Mouse (Mus musculus): Measurements from ENCODE around the gene Cd63.
A peak's percentile ranks its signal among the peaks of the same experiment; 100 is the strongest.

The Cd63 gene

DNA sequence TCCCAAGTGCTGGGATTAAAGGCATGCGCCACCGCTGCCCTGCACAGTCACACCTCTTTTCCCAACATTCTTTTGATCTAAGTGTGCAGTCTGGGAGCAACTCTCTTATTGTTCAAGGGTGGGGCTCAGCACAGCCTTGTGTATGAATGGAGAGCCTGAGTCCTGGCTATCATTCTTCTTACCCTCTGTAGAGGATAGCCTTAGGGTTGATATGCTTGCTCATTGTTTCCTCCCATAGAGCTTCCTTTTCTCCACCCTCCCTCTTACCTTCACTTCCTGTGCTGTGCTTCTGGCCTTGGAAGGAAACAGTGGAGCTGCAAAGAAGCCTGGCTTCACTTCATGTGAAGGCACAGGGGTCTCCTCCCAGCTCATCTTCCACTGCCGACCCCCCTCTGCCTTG is at the start of gene Cd63:
TSS of gene Cd63 (plus strand) at position 292 of the 400 bp plus-strand sequence.
- no peak for DNase-seq

GRCm38 (mm10) chr10:128861176-128861575 is 39.6 kb upstream of the Cd63 start:
- no peak for DNase-seq

GRCm38 (mm10) chr10:128866042-128866441 is 34.7 kb upstream of the Cd63 start:
- no peak for DNase-seq

GRCm38 (mm10) chr10:128866518-128866917 is 34.3 kb upstream of the Cd63 start:
- DNase-seq: no peak

DNA sequence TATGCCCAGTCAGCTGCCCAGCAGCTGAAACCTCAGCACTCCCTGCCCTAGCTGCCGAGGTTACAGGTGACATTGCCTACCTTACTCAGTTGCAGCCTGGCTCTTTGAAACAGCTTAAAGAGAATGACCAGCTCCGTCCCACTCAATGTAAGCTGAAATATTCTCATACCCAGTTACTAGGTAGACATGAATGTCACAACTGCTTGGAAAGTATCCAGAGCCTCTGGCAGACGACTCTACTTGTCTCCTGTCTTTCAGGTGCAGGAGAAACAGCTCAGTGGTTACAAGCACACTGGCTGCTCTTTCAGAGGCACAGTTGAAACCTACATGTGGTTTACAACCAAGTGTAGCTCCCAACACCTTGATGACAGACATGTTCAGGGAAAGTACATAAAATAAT is 30.4 kb upstream of the Cd63 start:
- no peak for DNase-seq

DNA sequence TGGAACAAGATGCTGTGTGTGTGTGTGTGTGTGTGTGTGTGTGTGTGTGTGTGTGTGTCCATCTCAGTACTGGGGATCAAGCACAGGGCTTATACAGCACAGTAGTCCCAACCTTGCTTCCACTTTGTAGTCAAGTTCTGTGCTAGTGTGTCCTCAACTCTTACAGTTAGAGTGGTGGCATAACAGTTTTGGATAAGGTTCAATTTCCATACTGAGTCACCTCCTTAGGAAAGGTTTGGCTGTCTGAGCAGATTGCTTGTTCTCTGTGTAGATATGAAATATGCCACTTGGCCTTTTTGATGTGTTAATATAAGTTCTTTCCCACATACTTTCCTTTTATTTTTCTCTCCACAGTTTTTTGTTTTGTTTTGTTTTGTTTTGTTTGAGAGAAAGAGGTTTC is 22.5 kb upstream of the Cd63 start:
- no peak for DNase-seq

GRCm38 (mm10) chr10:128878811-128879210 is 22.0 kb upstream of the Cd63 start:
- DNase-seq: no peak

GRCm38 (mm10) chr10:128882067-128882466 is 18.7 kb upstream of the Cd63 start:
- DNase-seq: no peak

GRCm38 (mm10) chr10:128888941-128889827 is 11.6 kb upstream of the Cd63 start:
- DNase-seq: no peak

GRCm38 (mm10) chr10:128889846-128890245 is 10.9 kb upstream of the Cd63 start:
- DNase-seq: no peak

- no peak for DNase-seq
Observed at GRCm38 (mm10) chr10:128890383-128891295, 10.2 kb upstream of the Cd63 start.

DNA sequence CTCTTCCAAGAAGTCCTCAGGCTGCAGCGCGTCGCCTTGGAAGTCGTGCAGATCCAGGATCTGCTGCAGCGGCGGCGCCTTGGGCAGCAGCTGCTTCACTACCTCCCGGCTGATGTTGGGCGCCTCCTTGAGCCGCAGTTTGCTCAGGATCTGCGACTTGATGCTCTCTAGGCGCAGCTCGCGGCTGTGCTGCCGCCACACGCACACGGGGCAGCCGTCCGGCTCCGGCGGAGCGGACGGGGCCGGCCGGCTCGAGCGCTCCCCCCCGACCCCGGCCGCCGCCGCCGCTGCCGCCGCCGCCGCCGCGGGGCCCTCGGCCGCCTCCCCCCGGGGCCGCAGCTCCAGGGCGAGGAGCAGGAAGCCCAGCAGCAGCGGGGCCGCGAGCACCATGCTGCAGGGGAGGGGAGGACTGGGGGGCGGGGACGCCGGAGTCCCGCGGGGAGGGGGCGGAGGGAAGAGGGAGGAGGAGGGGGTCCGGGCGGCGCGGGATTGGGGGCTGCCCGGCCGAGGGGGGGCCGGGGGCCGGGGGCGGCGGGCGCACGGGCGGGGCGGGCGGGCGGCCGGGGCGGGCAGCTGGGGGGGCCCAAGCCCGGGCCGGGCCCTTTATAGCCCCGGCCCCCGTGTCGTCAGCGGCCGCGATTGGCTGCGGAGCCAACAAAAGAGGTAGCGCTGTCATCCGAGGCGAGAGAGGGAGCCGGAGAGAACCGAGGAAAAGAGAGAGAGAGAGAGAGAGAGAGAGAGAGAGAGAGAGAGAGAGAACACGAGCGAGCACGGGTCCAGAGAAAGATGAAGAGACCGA is 9.3 kb upstream of the Cd63 start, which contains the start of gene Gdf11:
TSS of gene Gdf11 (minus strand) at position 423 of the 799 bp plus-strand sequence.
- peak; percentile 56 for DNase-seq

GRCm38 (mm10) chr10:128892246-128892645 is 8.5 kb upstream of the Cd63 start:
- DNase-seq: no peak

- DNase-seq: peak; percentile 81
Observed at GRCm38 (mm10) chr10:128895437-128895836, 5.4 kb upstream of the Cd63 start.

GRCm38 (mm10) chr10:128895952-128896693 is 4.7 kb upstream of the Cd63 start:
- DNase-seq: peak; percentile 73

DNA sequence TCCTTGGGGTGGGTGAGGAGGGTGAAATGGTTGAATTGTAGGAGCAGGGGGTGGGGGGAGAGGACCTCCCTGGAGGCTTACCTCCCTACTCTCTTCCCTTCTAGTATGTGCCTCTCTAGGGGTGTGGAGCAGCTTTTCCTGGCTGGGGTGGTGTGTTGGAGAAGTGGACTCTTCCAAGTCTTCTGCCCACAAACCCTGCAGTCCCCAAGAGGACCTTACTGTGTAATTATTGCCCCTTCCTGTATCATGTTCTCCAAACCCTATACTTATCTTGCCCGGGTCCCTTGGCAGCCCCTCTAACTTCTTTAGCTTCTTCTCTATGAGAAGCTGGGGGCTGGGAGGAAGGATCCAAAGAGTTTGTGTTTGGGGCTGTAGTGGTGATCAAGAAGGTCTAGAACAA is 4.0 kb upstream of the Cd63 start:
- DNase-seq: no peak

- peak; percentile 48 for DNase-seq
Observed at GRCm38 (mm10) chr10:128897501-128897900, 3.3 kb upstream of the Cd63 start.

DNA sequence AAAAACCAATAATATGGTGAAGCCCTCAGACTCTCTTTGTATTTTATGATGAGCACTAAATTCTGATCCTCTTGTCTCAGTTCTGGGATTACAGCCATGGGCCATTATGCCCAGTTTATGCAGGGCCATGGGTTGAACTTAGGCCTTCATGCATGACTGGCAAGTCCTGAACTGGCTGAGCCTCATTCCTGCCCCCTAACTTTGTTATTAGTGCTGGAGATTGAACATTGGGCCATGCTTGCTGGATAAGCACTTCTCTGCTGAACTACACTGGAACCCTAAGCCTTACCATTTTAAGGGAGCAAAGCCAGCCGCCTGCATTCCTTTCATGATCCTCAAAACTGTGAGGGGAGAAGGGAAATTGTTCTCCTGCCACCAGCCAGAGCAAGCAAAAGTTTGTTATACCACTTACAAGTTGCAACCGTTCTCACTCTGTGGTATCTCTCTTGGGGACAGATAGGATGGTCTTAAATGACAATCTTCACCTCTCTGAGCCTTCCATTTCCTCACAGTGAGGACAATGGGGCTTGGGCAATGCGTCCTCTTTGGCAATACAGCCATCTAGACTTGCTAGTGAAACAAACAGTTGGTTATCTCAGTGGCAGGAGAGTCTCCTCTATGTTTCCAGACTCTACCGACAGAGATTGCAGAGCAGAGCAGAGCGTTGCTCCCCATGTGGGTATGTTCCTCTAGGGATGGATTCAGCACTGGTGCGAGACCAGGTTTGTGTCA is 864 bp upstream of the Cd63 start:
- no peak for DNase-seq

- no peak for DNase-seq
Observed at GRCm38 (mm10) chr10:128901409-128901808, 620 bp downstream of the Cd63 start.

DNA sequence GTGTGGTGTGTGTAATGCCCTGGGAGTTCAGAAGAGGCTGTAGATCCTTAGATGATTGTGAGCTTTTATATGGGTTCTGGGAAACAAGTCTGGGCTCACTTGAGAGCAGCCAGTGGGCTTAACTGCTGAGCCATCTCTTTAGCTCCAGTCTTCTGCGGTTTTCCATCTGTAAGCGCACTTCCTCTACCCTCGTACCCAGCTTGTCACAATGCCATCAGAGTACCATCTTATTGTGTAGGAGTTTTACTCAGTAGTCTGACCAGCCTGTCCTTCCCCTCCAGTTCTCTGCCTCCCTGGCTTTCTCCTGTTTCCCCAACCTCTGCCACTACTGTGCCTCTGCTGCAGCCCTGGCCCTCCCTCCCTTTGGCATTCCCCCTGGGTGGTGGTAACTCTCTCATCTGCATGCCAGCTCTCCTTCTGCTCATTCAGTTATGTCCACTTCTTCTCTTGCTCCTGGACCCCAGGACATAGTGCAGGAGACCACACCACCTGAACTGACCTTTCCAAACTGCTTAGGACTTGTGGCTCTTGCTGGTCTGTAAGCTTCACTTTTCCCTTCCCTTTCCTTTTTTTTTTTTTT is 1.7 kb downstream of the Cd63 start:
- no peak for DNase-seq

- DNase-seq: no peak
Observed at GRCm38 (mm10) chr10:128904812-128905211, 4.0 kb downstream of the Cd63 start.

Measured in layer of hippocampus, adult 9-11 months (tissue).